Mouse (Mus musculus) stomach, postnatal 0 days (tissue): Measurements from ENCODE around the gene Olfr69. TPM values are rescaled to one million over a fixed set of nuclear protein-coding genes. Genes with fewer than 3 reads are reported as not detected.
"Not testable (repeated sequence)": the region's sequence is repeated elsewhere in the genome, so short reads cannot be mapped to it uniquely, and the experiment has no call there.

Experiments
- ATAC-seq: fragments of 200-750 bp; cut with Nextera tagmentation; 2 replicates; pipeline ENCODE4 v1.8.0; 2017; ENCODE audit not compliant: low FRiP score, low TSS enrichment
- DNase-seq: peaks from one replicate; pipeline ENCODE4 v3.0.0-alpha.2; 2016; ENCODE audit warnings: low spot score
- H3K27ac ChIP-seq: fragments of 300-500 bp; sonication (generic); replicated peaks from 2 replicates; pipeline ENCODE4 v1.5.1; 2014; ENCODE audit warnings: mild to moderate bottlenecking, control low read depth
- H3K27me3 ChIP-seq: fragments of 300-500 bp; sonication (generic); 2 replicates; pipeline ENCODE4 v1.6.1; 2014; ENCODE audit warnings: low read length; ENCODE audit not compliant: control insufficient read depth, insufficient read depth
- H3K36me3 ChIP-seq: fragments of 300-500 bp; sonication (generic); 2 replicates; pipeline ENCODE4 v1.6.1; 2014; ENCODE audit warnings: low read length, mixed read lengths; ENCODE audit not compliant: control insufficient read depth, insufficient read depth
- H3K4me1 ChIP-seq: fragments of 300-500 bp; sonication (generic); replicated peaks from 2 replicates; pipeline ENCODE4 v1.6.1; 2014; ENCODE audit warnings: antibody characterized with exemption; ENCODE audit not compliant: control insufficient read depth, insufficient read depth
- H3K4me2 ChIP-seq: fragments of 300-500 bp; sonication (generic); replicated peaks from 2 replicates; pipeline ENCODE4 v1.6.1; 2014; ENCODE audit warnings: low read depth, mild to moderate bottlenecking, control low read depth, moderate library complexity
- H3K4me3 ChIP-seq: fragments of 300-500 bp; sonication (generic); 2 replicates; pipeline ENCODE4 v1.5.1; 2014; ENCODE audit warnings: low read depth, low read length, control low read depth
- H3K9ac ChIP-seq: fragments of 300-500 bp; sonication (generic); 2 replicates; pipeline ENCODE4 v1.6.1; 2014; ENCODE audit warnings: mild to moderate bottlenecking, low read length, control low read depth, mixed read lengths
- H3K9me3 ChIP-seq: fragments of 300-500 bp; sonication (generic); 2 replicates; pipeline ENCODE4 v1.6.1; 2016; ENCODE audit warnings: low read length; ENCODE audit not compliant: control insufficient read depth
- CTCF ChIP-seq: IDR thresholded peaks from 2 replicates; pipeline ENCODE4 v1.5.1; 2016; ENCODE audit warnings: antibody characterized with exemption, low read depth, mild to moderate bottlenecking, moderate library complexity
- EP300 ChIP-seq: optimal IDR thresholded peaks from 2 replicates; pipeline ENCODE3; 2016; ENCODE audit warnings: antibody characterized with exemption
- WGBS: fragments of 180-500 bp; shearing (Covaris S2); extraction: QIAGEN DNeasy Blood & Tissue Kit; methylation state at CpG from one replicate; pipeline ENCODE4 v1.1.7; 2014; 5-methylcytosine and 5-hydroxymethylcytosine counted together
- polyA plus RNA-seq: library from polyadenylated mRNA; unstranded; fragments of >200 nt; fragmentation: Nextera tagmentation; extraction: Ambion mirVana; gene quantifications from 2 replicates; pipeline ENCODE4 v1.2.1, GENCODE M21; 2015

Olfr69 gene
- polyA plus RNA-seq, 1 experiment from 2014 or later: not detected

DNA sequence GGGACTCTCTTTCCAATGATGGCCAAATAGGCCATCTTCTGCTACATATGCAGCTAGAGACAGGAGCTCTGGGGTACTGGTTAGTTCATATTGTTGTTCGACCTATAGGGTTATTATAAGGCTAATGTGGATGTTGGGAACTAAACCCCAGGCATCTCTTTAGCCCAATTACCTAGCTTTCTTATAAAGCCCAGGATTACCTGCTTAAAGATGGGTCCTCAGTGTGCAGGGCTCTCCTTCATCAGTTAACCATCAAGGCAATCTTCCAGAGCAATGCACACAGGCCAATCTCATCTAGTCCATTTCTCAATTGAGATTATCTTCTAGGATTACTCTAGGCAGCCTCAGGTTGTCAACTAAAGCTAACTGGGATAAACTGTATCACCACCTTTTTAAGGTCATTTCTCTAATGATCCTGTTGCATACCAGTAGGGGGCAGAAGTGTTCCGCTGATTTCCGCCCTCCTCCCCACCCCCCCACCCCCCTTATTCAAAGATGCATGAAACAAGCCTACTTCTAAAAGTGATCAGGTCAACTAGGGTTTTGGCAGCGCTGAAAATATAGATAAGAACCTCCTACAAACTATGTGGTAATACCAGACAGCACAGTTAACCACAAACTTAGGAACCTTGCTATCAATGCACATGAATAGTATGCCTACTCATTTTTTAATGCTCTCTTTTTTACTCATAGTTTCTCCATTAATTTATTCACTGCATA is 21.4 kb upstream of the Olfr69 start:
- Histone ChIP-seq H3K9me3 (no peaks in the 10 kb centered on the region), H3K27ac (no peak overlapping the region), H3K36me3 (no peaks in the 10 kb centered on the region), H3K4me1 (no peaks in the 10 kb centered on the region), H3K4me3 (no peak overlapping the region), H3K27me3 (no peaks in the 10 kb centered on the region), H3K4me2 (no peak overlapping the region), H3K9ac (no peak overlapping the region)
- no peak for DNase-seq
- no peak for ATAC-seq
- WGBS: 19% methylated on average over 4 of the region's 4 CpGs
- TF ChIP-seq CTCF (no peak), EP300 (no peak)

DNA sequence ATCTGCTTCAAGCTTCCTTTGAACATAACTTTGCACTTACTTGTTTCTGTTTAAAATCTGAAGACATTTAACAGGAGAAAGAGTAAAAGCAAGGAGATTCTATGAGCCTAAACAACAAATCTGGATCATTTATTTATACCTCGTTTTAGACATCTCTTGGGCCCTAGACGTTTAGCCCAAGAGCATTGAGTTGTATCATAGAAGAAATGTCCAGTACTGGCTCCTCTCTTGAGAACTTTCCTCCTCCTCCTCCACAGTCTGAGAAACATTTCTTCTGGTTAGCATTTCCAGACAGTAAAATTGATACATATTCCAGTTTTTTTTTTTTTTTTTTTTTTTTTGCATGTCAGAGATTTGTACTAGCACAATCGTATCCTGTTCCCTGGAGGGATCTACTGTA is 20.3 kb upstream of the Olfr69 start, which contains the start of gene Olfr67:
Gene Olfr67, minus strand, starts transcription at position 101 of the 400 bp plus-strand sequence.
- no peak for ATAC-seq
- H3K9me3 ChIP-seq: no peaks in the 10 kb centered on the region
- WGBS: 63% methylated on average over 3 of the region's 3 CpGs

DNA sequence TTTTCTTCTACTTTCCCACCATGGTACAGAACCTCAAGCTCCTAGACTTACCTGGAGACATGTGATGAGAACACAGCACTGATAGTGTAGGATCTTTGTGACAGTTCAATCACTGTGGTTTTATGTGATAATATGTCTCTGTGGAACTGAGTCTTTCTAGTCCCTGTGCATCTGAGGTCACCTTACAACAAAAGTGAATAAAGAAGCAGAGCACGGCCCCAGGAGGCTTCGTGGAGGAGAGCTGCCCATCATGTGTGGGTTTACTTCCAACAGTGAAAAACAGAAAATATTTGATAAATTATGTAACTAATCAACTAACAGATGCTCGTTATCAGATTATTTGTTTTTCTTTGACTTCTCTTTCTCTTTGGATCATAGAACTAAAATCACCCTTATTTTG is 8.2 kb upstream of the Olfr69 start, which contains the start of gene Olfr68:
Gene Olfr68, minus strand, starts transcription at position 101 of the 400 bp plus-strand sequence.
- H3K4me1 ChIP-seq: no peaks in the 10 kb centered on the region
- H3K9me3 ChIP-seq: no peaks in the 10 kb centered on the region
- no peak for TF ChIP-seq CTCF
- no peaks in the 10 kb centered on the region for H3K36me3 ChIP-seq
- H3K27me3 ChIP-seq: no peaks in the 10 kb centered on the region
- ATAC-seq (no peak), DNase-seq (no peak)
- no peak within 1 kb of the TSS for H3K4me3 ChIP-seq
- no peak within 1 kb of the TSS for H3K27ac ChIP-seq
- 68% methylated on average over 3 of the region's 3 CpGs for WGBS
- no peak within 1 kb of the TSS for H3K9ac ChIP-seq
- H3K4me2 ChIP-seq: no peak within 1 kb of the TSS

More for the DNA sequence above, 20.3 kb upstream of the Olfr69 start, which contains the start of gene Olfr67:
- no peak within 1 kb of the TSS for H3K4me2 ChIP-seq
- H3K9ac ChIP-seq: no peak within 1 kb of the TSS
- TF ChIP-seq CTCF: no peak
- TF ChIP-seq EP300: no peak
- DNase-seq: no peak
- no peaks in the 10 kb centered on the region for H3K27me3 ChIP-seq
- H3K4me3 ChIP-seq: no peak within 1 kb of the TSS
- no peaks in the 10 kb centered on the region for H3K36me3 ChIP-seq
- no peak within 1 kb of the TSS for H3K27ac ChIP-seq
- H3K4me1 ChIP-seq: no peaks in the 10 kb centered on the region

DNA sequence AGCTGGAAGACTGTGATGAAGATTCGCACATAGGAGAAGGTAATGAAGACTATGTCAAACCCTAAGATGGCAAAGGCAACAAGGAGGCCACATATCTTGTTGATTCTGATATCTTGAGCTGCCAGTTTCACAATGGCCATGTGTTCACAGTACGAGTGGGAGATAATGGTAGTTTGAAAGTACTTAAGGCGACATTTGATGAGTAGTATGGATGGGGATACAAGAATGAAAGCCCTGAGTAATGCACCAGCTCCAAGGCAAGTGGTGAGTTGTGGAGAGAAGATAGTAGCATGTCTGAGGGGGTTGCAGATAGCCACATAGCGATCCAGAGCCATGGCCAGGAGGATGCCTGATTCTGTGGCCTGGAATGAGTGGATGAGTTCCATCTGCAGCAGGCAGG is 6.3 kb upstream of the Olfr69 start:
- not testable (repeated sequence) for DNase-seq, H3K27me3 ChIP-seq, H3K36me3 ChIP-seq, H3K4me1 ChIP-seq, H3K4me3 ChIP-seq, H3K9ac ChIP-seq, ATAC-seq, H3K27ac ChIP-seq, H3K9me3 ChIP-seq, H3K4me2 ChIP-seq
- WGBS: 70% methylated on average over 3 of the region's 4 CpGs

DNA sequence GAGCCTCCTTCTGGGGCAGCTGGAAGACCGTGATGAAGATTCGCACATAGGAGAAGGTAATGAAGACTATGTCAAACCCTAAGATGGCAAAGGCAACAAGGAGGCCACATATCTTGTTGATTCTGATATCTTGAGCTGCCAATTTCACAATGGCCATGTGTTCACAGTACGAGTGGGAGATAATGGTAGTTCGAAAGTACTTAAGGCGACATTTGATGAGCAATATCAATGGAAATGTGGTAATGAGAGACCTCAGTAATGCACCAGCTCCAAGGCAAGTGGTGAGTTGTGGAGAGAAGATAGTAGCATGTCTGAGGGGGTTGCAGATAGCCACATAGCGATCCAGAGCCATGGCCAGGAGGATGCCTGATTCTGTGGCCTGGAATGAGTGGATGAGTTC is 3.7 kb downstream of the Olfr69 start:
- H3K4me1 ChIP-seq, ATAC-seq, H3K36me3 ChIP-seq, H3K9ac ChIP-seq, H3K9me3 ChIP-seq, H3K27me3 ChIP-seq, H3K27ac ChIP-seq, H3K4me3 ChIP-seq, H3K4me2 ChIP-seq, DNase-seq: not testable (repeated sequence)
- 85% methylated on average over 5 of the region's 6 CpGs for WGBS

DNA sequence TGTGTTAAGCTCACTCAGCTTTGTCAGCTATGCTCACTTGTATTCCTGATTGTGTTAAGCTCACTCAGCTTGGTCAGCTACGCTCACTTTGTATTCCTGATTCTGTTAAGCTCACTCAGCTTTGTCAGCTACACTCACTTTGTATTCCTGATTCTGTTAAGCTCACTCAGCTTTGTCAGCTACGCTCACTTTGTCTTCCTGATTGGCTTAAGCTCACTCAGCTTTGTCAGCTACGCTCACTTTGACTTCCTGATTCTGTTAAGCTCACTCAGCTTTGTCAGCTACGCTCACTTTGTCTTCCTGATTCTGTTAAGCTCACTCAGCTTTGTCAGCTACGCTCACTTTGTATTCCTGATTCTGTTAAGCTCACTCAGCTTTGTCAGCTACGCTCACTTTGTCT is 9.2 kb downstream of the Olfr69 start:
- not testable (repeated sequence) for H3K4me3 ChIP-seq, H3K27ac ChIP-seq, H3K27me3 ChIP-seq, H3K9ac ChIP-seq, H3K9me3 ChIP-seq, H3K36me3 ChIP-seq, H3K4me1 ChIP-seq, H3K4me2 ChIP-seq, ATAC-seq, DNase-seq
- 81% methylated on average over 6 of the region's 6 CpGs for WGBS
